Mouse (Mus musculus): ENCODE data around the gene Vps16.
A peak's percentile ranks its signal among the peaks of the same experiment; 100 is the strongest.

DNA sequence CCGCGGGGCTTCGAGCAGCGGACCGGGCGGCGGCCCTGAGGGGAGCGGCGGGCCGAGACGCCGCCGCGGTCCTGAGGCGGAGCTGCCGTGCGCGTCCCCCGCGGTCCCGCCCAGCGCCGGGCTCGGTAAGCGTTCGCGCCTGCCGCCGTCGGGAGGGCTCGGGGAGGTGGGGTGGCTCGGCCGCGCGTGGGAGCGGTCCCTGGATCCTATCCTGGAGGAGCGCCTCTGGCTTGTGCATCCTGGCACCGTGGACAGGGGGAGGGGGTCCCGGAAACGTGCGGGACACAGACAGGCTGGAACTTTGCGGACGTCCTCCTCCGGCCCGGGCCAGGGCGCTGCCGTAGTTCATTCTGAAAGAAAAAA, 26.3 kb downstream of the Vps16 start:
- TF ChIP-seq CTCF (IDR thresholded peaks at IDR 0.05 in 2 of 3, conservative IDR thresholded peaks at IDR 0.05 in 1 of 3; ENCODE audit: control insufficient read depth in 1 of 3, insufficient read depth in 1 of 3, low read depth in 2 of 3, low read length in 3 of 3, poor library complexity in 1 of 3, severe bottlenecking in 1 of 3) (no peak), POLR2A (IDR thresholded peaks at IDR 0.05; ENCODE audit: control insufficient read depth in 1 of 2, insufficient read depth in 1 of 2, low read depth in 1 of 2, low read length in 2 of 2, poor library complexity in 1 of 2) (no peak; a peak in 1 of 4 replicates), GATA1 (IDR thresholded peaks at IDR 0.05; ENCODE audit: low read depth, low read length) (no peak), MXI1 (IDR thresholded peaks at IDR 0.05; ENCODE audit: low read depth, low read length) (no peak; the same call in 1 of the 2 replicates), NRF1 (IDR thresholded peaks at IDR 0.05; ENCODE audit: insufficient read depth, low read depth, low read length, poor library complexity, severe bottlenecking) (no peak), MAFK (IDR thresholded peaks at IDR 0.05; ENCODE audit: borderline replicate concordance, low read depth, low read length) (no peak), MAX (IDR thresholded peaks at IDR 0.05; ENCODE audit: low read length) (no peak; the same call in 1 of the 2 replicates), BHLHE40 (IDR thresholded peaks at IDR 0.05; ENCODE audit: borderline replicate concordance, low read depth, low read length) (no peak), TAL1 (IDR thresholded peaks at IDR 0.05; ENCODE audit: low read length) (no peak), ELF1 (IDR thresholded peaks at IDR 0.05; ENCODE audit: low read depth, low read length) (0 out of 2 replicates have a peak, but pooled peaks have one; percentile 0), USF1 (IDR thresholded peaks at IDR 0.05; ENCODE audit: low read depth, low read length) (no peak), E2F4 (IDR thresholded peaks at IDR 0.05; ENCODE audit: borderline replicate concordance, low read depth, low read length) (no peak), SMC3 (IDR thresholded peaks at IDR 0.05; ENCODE audit: low read depth, low read length) (no peak), ZMIZ1 (IDR thresholded peaks at IDR 0.05; ENCODE audit: low read depth, low read length) (no peak)

All from MEL (cell line).